Mouse (Mus musculus): ENCODE data around the gene 2310057N15Rik. TPM values are rescaled to one million over a fixed set of nuclear protein-coding genes. Genes with fewer than 3 reads are reported as not detected.

The 2310057N15Rik gene
- polyA plus RNA-seq (2017; shearing (Covaris generic)), result not detected

DNA sequence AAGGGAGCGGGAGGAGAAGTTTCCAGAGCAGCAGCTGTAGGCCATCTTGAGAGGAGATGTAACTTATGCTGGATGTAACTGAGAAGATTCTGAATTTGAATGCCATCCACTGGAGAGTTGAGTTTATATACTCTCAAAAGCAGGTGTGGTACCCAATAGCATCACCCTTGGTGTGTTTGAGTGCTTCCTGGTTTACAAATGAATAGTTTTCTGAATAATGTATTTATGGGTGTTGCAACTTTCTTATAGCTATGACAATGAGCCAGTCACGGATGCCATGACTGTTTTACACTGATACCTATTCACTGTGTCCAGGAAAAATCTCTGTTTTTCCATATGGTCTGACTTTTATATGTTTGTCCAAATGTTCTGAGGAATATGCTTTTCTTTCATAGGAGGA, at the start of gene 2310057N15Rik:
Gene 2310057N15Rik, minus strand, starts transcription at position 101 of the 400 bp plus-strand sequence.

DNA sequence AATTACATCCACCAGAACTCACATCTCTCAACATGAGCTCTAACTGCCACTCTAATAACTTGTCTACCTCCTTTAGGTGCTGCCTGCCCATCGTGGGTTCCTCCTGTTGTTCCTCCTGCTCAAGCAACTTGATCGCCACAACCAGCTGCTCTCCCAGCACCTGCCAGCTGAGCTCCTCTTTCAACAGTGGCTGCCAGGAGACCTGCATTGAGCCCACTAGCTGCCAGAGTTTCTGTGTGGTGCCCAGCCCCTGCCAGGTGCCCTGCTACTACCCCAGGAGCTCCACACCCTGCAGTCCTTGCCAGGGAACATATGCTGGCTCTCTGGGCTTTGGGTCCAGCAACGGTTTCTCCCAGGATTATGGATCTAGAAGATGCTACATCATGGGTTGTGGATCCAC, 46.1 kb upstream of the 2310057N15Rik start, which contains the start of gene Krtap15:
Gene Krtap15, plus strand, starts transcription at position 150 of the 400 bp plus-strand sequence.

GRCm38 (mm10) chr16:88811827-88812226, 37.8 kb upstream of the 2310057N15Rik start, which contains the start of gene Gm20741:
Gene Gm20741 (minus strand): TSS chr16:88812220.

GRCm38 (mm10) chr16:88777596-88777995, 3.6 kb upstream of the 2310057N15Rik start, which contains the start of gene Gm5965:
Gene Gm5965 (plus strand): TSS chr16:88777896.

GRCm38 (mm10) chr16:88758547-88758946, 15.5 kb downstream of the 2310057N15Rik start, which contains the start of gene 2310034C09Rik:
Gene 2310034C09Rik (plus strand): TSS chr16:88758847.

GRCm38 (mm10) chr16:88751535-88751934, 22.5 kb downstream of the 2310057N15Rik start, which contains the start of gene Krtap13:
Gene Krtap13 (minus strand): TSS chr16:88751635.

GRCm38 (mm10) chr16:88728812-88729275, 45.2 kb downstream of the 2310057N15Rik start, which contains the start of gene Krtap13-1:
Gene Krtap13-1 (plus strand): TSS chr16:88728862.

Other genes starting within 250 kb of the 2310057N15Rik start
- gene Cldn8, start 211.0 kb downstream of the 2310057N15Rik start, polyA plus RNA-seq (2017; shearing (Covaris generic)), result not detected
- gene Krtap24-1, start 161.9 kb downstream of the 2310057N15Rik start, polyA plus RNA-seq (2017; shearing (Covaris generic)), result not detected
- gene 2310079G19Rik, start 146.5 kb downstream of the 2310057N15Rik start, polyA plus RNA-seq (2017; shearing (Covaris generic)), result not detected
- gene Krtap26-1, start 126.4 kb downstream of the 2310057N15Rik start, polyA plus RNA-seq (2017; shearing (Covaris generic)), result not detected
- not detected for gene Krtap27-1, start 102.5 kb downstream of the 2310057N15Rik start, polyA plus RNA-seq (2017; shearing (Covaris generic))
- gene 2310061N02Rik, start 66.2 kb downstream of the 2310057N15Rik start, polyA plus RNA-seq (2017; shearing (Covaris generic)), result not detected
- not detected for gene Krtap13-1, start 45.3 kb downstream of the 2310057N15Rik start, polyA plus RNA-seq (2017; shearing (Covaris generic))
- gene Krtap13, start 22.6 kb downstream of the 2310057N15Rik start, polyA plus RNA-seq (2017; shearing (Covaris generic)), result not detected
- not detected for gene 2310034C09Rik, start 15.4 kb downstream of the 2310057N15Rik start, polyA plus RNA-seq (2017; shearing (Covaris generic))
- gene Gm5965, start 3.7 kb upstream of the 2310057N15Rik start, polyA plus RNA-seq (2017; shearing (Covaris generic)), result not detected
- not detected for gene Gm20741, start 38.0 kb upstream of the 2310057N15Rik start, polyA plus RNA-seq (2017; shearing (Covaris generic))
- gene Krtap15, start 46.0 kb upstream of the 2310057N15Rik start, polyA plus RNA-seq (2017; shearing (Covaris generic)), result not detected
- gene Krtap14, start 51.9 kb upstream of the 2310057N15Rik start, polyA plus RNA-seq (2017; shearing (Covaris generic)), result not detected
- gene Krtap19-1, start 95.2 kb upstream of the 2310057N15Rik start, polyA plus RNA-seq (2017; shearing (Covaris generic)), result not detected
- gene Krtap19-2, start 100.1 kb upstream of the 2310057N15Rik start, polyA plus RNA-seq (2017; shearing (Covaris generic)), result not detected
- gene Krtap19-3, start 103.8 kb upstream of the 2310057N15Rik start, polyA plus RNA-seq (2017; shearing (Covaris generic)), result not detected
- gene Krtap19-4, start 110.9 kb upstream of the 2310057N15Rik start, polyA plus RNA-seq (2017; shearing (Covaris generic)), result not detected
- gene Krtap19-5, start 122.3 kb upstream of the 2310057N15Rik start, polyA plus RNA-seq (2017; shearing (Covaris generic)), result not detected
- gene Krtap19-9b, start 158.1 kb upstream of the 2310057N15Rik start, polyA plus RNA-seq (2017; shearing (Covaris generic)), result not detected
- gene Krtap16-3, start 188.7 kb upstream of the 2310057N15Rik start, polyA plus RNA-seq (2017; shearing (Covaris generic)), result not detected
- not detected for gene Krtap22-2, start 236.6 kb upstream of the 2310057N15Rik start, polyA plus RNA-seq (2017; shearing (Covaris generic))
- not detected for gene Gm10229, start 241.1 kb upstream of the 2310057N15Rik start, polyA plus RNA-seq (2017; shearing (Covaris generic))

Data from activated CD4-positive, CD25-positive, alpha-beta regulatory T cell, adult 9 weeks (primary cell).